Mouse (Mus musculus): ENCODE results near the gene Nudt16l1. TPM values are rescaled to one million over a fixed set of nuclear protein-coding genes. Genes with fewer than 3 reads are reported as not detected.

Gene Nudt16l1
- total RNA-seq (2021): 10 to 100 TPM; 19.1 to 20.4 TPM
- long read RNA-seq, experiment 1, transcript Nudt16l1-205 (3 exons, 1,618 nt): major isoform, 16 of 21 reads
- long read RNA-seq, experiment 1, partial matches to known transcripts: 0 of 21 reads
- long read RNA-seq, experiment 1, other reads (novel, unspliced or antisense): 2 of 21 reads
- long read RNA-seq, experiment 2, transcript Nudt16l1-205 (3 exons, 1,618 nt): major isoform, 13 of 15 reads
- long read RNA-seq, experiment 2, partial matches to known transcripts: 0 of 15 reads
- long read RNA-seq, experiment 2, other reads (novel, unspliced or antisense): 1 of 15 reads

- DNase-seq: no peak
These were observed at the start of gene Nudt16l1 for GRCm38 (mm10) chr16:4938461-4938860. TSS of gene Nudt16l1 (plus strand) at chr16:4938761.

GRCm38 (mm10) chr16:4890201-4890709 lies 48.3 kb upstream of the Nudt16l1 start:
- DNase-seq: peak; percentile 57 to 63

DNA sequence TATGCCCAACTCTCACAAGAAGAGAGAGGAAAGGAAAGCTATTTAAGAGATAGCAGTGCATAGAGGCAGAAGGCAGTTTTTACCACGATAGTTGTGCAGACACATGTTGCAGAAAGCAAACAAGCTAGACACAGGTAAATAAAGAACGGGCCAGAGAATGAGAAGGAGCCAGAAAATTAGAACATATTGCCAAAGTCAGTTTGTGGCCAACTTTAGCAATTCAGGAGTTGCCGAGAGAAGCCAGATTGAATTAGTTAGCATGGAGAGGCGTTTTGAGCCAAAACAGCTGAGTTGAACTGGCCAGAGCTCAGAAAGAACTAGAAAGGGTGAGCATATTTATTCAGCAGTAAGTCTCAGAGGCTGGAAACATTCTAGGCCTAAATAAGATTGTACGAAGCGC lies 46.4 kb upstream of the Nudt16l1 start:
- no peak for DNase-seq

GRCm38 (mm10) chr16:4894201-4894908 lies 44.2 kb upstream of the Nudt16l1 start:
- DNase-seq: peak in 1 of 2 experiments; percentile 57

GRCm38 (mm10) chr16:4896249-4897027 lies 42.1 kb upstream of the Nudt16l1 start:
- DNase-seq: peak; percentile 83 to 88

DNA sequence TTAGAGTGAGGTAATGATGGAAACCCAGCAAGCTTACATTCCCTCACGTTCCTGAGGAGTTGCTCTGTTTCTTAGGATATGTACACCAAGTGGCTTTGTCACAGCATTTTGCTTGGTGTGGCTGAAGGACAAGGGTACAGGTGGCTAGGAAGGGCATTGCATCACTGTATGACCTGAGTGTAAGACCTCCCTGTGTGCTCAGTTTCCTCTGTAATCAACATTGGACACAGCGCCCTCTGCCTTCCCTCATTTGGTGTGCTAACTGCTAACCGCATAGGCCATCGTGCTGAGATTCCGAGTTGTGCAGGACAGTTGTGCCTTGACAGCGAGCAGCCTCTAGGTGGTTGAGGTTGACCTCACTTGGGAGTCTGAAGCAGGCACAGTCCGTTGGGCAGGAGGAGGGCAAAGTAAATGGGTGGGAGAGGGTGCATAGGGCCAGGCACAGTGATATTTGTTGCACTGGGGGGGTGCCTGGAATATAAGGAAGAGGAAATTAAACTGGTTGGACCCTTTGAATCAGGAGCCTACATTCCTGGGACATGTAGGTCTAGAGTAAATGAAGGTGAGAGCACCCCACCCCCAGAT lies 41.3 kb upstream of the Nudt16l1 start:
- no peak for DNase-seq

GRCm38 (mm10) chr16:4898881-4899280 lies 39.7 kb upstream of the Nudt16l1 start:
- DNase-seq: no peak

- DNase-seq: no peak
These were observed 38.9 kb upstream of the Nudt16l1 start for GRCm38 (mm10) chr16:4899711-4900110.

DNA sequence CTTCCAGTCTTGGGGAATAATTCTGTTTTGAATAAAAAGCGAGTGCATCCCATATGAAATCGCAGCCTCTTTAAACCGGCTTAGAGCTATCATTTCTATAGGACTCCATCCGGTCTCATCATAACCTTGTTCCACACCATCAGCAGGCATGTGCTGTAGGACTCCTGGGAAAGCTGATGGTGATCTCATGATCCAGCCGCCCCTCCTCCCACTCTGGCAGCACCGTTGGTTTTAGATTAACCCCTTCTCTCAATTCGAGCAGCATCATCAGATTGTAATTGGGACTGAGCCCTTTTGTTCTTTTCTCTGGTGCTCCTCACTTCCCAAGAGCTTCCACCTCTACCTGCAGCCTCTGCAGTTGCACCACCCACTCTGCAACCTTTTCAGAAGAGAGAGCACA lies 37.4 kb upstream of the Nudt16l1 start:
- no peak for DNase-seq

GRCm38 (mm10) chr16:4902390-4902789 lies 36.2 kb upstream of the Nudt16l1 start:
- DNase-seq: no peak

DNA sequence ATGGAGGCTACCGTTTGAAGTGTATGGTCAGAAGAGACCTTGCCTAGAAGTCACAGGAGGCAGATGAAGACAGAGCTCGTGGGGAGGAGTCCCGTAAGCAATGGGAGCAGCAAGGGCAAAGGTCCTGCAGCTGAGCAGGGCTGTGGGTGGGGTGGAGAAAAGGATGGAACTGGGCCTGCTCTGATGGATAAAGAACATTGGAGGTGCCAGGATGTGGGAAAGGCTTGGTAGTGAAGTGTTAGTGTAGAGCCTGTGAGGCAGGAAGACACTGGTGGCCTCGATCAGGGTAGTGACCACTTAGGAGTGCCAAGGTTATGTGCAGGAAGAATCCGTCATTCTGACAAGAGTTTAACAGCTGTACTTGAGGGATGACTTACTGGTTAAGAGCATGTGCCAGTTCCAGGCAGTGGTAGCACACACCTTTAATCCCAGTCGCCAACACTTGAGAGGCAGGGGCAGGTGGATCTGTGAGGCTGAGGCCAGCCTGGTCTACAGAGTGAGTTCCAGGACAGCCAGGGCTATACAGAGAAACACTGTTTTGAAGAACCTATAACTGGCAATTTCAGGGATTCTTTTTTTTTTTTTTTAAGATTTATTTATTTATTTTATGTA lies 35.0 kb upstream of the Nudt16l1 start:
- no peak for DNase-seq

DNA sequence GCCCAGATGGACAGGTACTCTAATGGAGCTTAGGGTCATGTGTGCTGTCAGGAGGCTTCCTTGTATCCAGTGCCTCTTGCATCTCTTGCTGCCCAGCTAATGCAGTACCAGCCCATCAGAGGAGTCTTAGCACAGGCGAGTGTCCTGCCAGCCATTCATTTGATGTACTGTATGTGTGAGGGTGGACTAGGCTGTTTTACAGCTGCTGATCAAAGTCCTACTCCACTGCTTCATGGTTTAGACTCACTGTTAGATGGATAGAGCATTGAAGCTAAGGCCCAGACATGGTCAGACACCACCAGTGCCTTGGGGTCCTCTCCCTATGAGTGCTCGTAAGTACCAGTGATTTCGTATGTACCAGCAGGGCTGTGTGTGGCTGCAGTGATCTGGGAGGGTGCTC lies 33.7 kb upstream of the Nudt16l1 start:
- DNase-seq: no peak

GRCm38 (mm10) chr16:4905591-4905990 lies 33.0 kb upstream of the Nudt16l1 start:
- DNase-seq: no peak

GRCm38 (mm10) chr16:4906559-4906958 lies 32.0 kb upstream of the Nudt16l1 start:
- DNase-seq: no peak

GRCm38 (mm10) chr16:4907386-4907785 lies 31.2 kb upstream of the Nudt16l1 start:
- no peak for DNase-seq

DNA sequence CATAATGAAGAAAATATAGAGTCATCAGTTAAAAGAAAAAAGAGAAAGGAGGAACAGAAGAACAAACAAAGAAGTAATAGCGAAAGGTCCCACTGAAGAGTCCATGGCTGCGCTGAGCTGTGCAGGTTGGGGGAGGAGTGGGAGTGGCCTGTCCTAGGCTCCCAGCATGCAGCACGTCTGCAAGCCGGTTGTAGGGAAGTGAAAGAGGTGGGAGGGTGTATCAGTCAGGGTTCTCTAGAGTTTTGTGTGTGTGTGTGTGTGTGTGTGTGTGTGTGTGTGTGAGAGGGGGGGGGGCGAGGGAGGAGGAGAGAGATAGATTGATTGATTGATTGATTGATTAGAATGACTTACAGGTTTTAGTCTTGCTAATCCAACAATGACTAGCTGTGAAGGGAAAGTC lies 30.6 kb upstream of the Nudt16l1 start:
- DNase-seq: no peak

GRCm38 (mm10) chr16:4909745-4910144 lies 28.8 kb upstream of the Nudt16l1 start:
- DNase-seq: no peak

DNA sequence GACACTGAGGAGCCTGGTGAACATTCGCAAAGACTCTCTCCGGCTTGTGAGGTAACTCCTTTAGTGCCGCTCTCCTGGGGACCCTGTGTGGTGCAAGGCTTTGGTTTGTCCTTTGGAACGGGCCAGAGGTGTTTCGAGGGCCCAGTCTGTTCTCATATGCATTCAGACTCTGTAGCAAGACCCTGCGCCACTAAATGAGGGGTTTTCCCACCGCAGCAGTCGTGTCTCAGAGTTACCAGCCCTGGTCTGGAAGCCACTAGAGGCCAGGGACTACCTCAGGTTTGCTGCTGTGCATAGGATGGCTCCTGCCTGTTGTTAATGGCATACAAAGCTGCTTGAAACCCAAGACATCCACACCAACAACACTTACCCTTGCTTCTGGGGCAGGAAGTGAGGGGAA lies 27.8 kb upstream of the Nudt16l1 start:
- DNase-seq: no peak

GRCm38 (mm10) chr16:4912074-4912648 lies 26.4 kb upstream of the Nudt16l1 start:
- no peak for DNase-seq

- peak; percentile 50 to 52 for DNase-seq
These were observed 25.4 kb upstream of the Nudt16l1 start for GRCm38 (mm10) chr16:4912907-4913782.

Data from heart, adult 18-20 months (tissue).